Mouse (Mus musculus): ENCODE results near the gene Bik. TPM values are rescaled to one million over a fixed set of nuclear protein-coding genes. Genes with fewer than 3 reads are reported as not detected.

The Bik gene
- polyA plus RNA-seq (2016; fragmentation: Nextera tagmentation; extraction: Ambion mirVana): 2.9 and 3.1 TPM in 2 replicates

GRCm38 (mm10) chr15:83526424-83527091 lies at the start of gene Bik:
Gene Bik (plus strand): TSS chr15:83526862.
- H3K27ac ChIP-seq (replicated peaks): peak within 1 kb of the TSS; percentile 70
- peak within 1 kb of the TSS; percentile 63 for H3K4me3 ChIP-seq
- peaks cover 54% of the 10 kb centered on the region for H3K4me1 ChIP-seq
- under 1% methylated on average over 45 of the region's 45 CpGs for WGBS
- H3K27me3 ChIP-seq (ENCODE audit: low read depth, poor library complexity, severe bottlenecking): peaks cover 65% of the 10 kb centered on the region
- H3K36me3 ChIP-seq: no peaks in the 10 kb centered on the region
- peak; percentile 74 for DNase-seq (ENCODE audit: low spot score)
- H3K9me3 ChIP-seq (replicated peaks): no peaks in the 10 kb centered on the region

- Histone ChIP-seq H3K4me3 (no peak overlapping the region), H3K9me3 (replicated peaks) (no peaks in the 10 kb centered on the region), H3K27me3 (ENCODE audit: low read depth, poor library complexity, severe bottlenecking) (no peaks in the 10 kb centered on the region), H3K36me3 (no peaks in the 10 kb centered on the region), H3K27ac (replicated peaks) (no peak overlapping the region), H3K4me1 (peaks cover 15% of the 10 kb centered on the region)
- WGBS: 77% methylated on average over 3 of the region's 3 CpGs
- DNase-seq (ENCODE audit: low spot score): no peak
Measured at GRCm38 (mm10) chr15:83478096-83478495, 48.6 kb upstream of the Bik start.

- Histone ChIP-seq H3K27me3 (ENCODE audit: low read depth, poor library complexity, severe bottlenecking) (no peaks in the 10 kb centered on the region), H3K36me3 (peaks cover 9% of the 10 kb centered on the region), H3K4me3 (no peak overlapping the region), H3K4me1 (peaks cover 14% of the 10 kb centered on the region), H3K27ac (replicated peaks) (no peak overlapping the region), H3K9me3 (replicated peaks) (no peaks in the 10 kb centered on the region)
- no peak for DNase-seq (ENCODE audit: low spot score)
- 92% methylated on average over 4 of the region's 4 CpGs for WGBS
Measured at GRCm38 (mm10) chr15:83479818-83480217, 46.8 kb upstream of the Bik start.

- Histone ChIP-seq H3K4me3 (no peak overlapping the region), H3K4me1 (peaks cover 13% of the 10 kb centered on the region), H3K9me3 (replicated peaks) (no peaks in the 10 kb centered on the region), H3K27me3 (ENCODE audit: low read depth, poor library complexity, severe bottlenecking) (no peaks in the 10 kb centered on the region), H3K36me3 (peaks cover 20% of the 10 kb centered on the region), H3K27ac (replicated peaks) (no peak overlapping the region)
- DNase-seq (ENCODE audit: low spot score): no peak
- WGBS: 80% methylated on average over 10 of the region's 10 CpGs
Measured at GRCm38 (mm10) chr15:83481236-83481780, 45.4 kb upstream of the Bik start.

GRCm38 (mm10) chr15:83482645-83483224 lies 43.9 kb upstream of the Bik start:
- Histone ChIP-seq H3K4me3 (no peak overlapping the region), H3K27me3 (ENCODE audit: low read depth, poor library complexity, severe bottlenecking) (no peaks in the 10 kb centered on the region), H3K4me1 (peaks cover 13% of the 10 kb centered on the region), H3K27ac (replicated peaks) (no peak overlapping the region), H3K36me3 (peaks cover 34% of the 10 kb centered on the region), H3K9me3 (replicated peaks) (no peaks in the 10 kb centered on the region)
- 79% methylated on average over 8 of the region's 8 CpGs for WGBS
- DNase-seq (ENCODE audit: low spot score): no peak

- Histone ChIP-seq H3K4me3 (no peak overlapping the region), H3K4me1 (peaks cover 13% of the 10 kb centered on the region), H3K9me3 (replicated peaks) (no peaks in the 10 kb centered on the region), H3K27ac (replicated peaks) (no peak overlapping the region), H3K36me3 (peaks cover 40% of the 10 kb centered on the region), H3K27me3 (ENCODE audit: low read depth, poor library complexity, severe bottlenecking) (no peaks in the 10 kb centered on the region)
- 47% methylated on average over 2 of the region's 2 CpGs for WGBS
- DNase-seq (ENCODE audit: low spot score): no peak
Measured at GRCm38 (mm10) chr15:83483482-83483881, 43.2 kb upstream of the Bik start.

- DNase-seq (ENCODE audit: low spot score): no peak
- H3K27me3 ChIP-seq (ENCODE audit: low read depth, poor library complexity, severe bottlenecking): no peaks in the 10 kb centered on the region
- no peaks in the 10 kb centered on the region for H3K9me3 ChIP-seq (replicated peaks)
- H3K36me3 ChIP-seq: peaks cover 47% of the 10 kb centered on the region
- WGBS: 91% methylated on average over 10 of the region's 10 CpGs
- no peak overlapping the region for H3K4me3 ChIP-seq
- H3K27ac ChIP-seq (replicated peaks): no peak overlapping the region
- peaks cover 8% of the 10 kb centered on the region for H3K4me1 ChIP-seq
Measured at GRCm38 (mm10) chr15:83484311-83484710, 42.4 kb upstream of the Bik start.

- H3K27me3 ChIP-seq (ENCODE audit: low read depth, poor library complexity, severe bottlenecking): no peaks in the 10 kb centered on the region
- DNase-seq (ENCODE audit: low spot score): no peak
- no peak overlapping the region for H3K4me3 ChIP-seq
- peaks cover 76% of the 10 kb centered on the region for H3K36me3 ChIP-seq
- no peaks in the 10 kb centered on the region for H3K9me3 ChIP-seq (replicated peaks)
- no peak overlapping the region for H3K27ac ChIP-seq (replicated peaks)
- H3K4me1 ChIP-seq: no peaks in the 10 kb centered on the region
- WGBS: 80% methylated on average over 9 of the region's 9 CpGs
Measured at GRCm38 (mm10) chr15:83487477-83488115, 39.1 kb upstream of the Bik start.

- Histone ChIP-seq H3K27me3 (ENCODE audit: low read depth, poor library complexity, severe bottlenecking) (no peaks in the 10 kb centered on the region), H3K9me3 (replicated peaks) (no peaks in the 10 kb centered on the region), H3K36me3 (peaks cover 86% of the 10 kb centered on the region), H3K4me1 (no peaks in the 10 kb centered on the region), H3K27ac (replicated peaks) (no peak overlapping the region), H3K4me3 (no peak overlapping the region)
- no peak for DNase-seq (ENCODE audit: low spot score)
- 95% methylated on average over 20 of the region's 20 CpGs for WGBS
Measured at GRCm38 (mm10) chr15:83489471-83489870, 37.2 kb upstream of the Bik start.

GRCm38 (mm10) chr15:83491891-83492290 lies 34.8 kb upstream of the Bik start:
- H3K4me1 ChIP-seq: no peaks in the 10 kb centered on the region
- H3K27ac ChIP-seq (replicated peaks): no peak overlapping the region
- WGBS: 91% methylated on average over 5 of the region's 5 CpGs
- no peak for DNase-seq (ENCODE audit: low spot score)
- H3K27me3 ChIP-seq (ENCODE audit: low read depth, poor library complexity, severe bottlenecking): no peaks in the 10 kb centered on the region
- peaks cover 91% of the 10 kb centered on the region for H3K36me3 ChIP-seq
- no peak overlapping the region for H3K4me3 ChIP-seq
- no peaks in the 10 kb centered on the region for H3K9me3 ChIP-seq (replicated peaks)

GRCm38 (mm10) chr15:83493856-83494571 lies 32.6 kb upstream of the Bik start:
- no peaks in the 10 kb centered on the region for H3K4me1 ChIP-seq
- H3K36me3 ChIP-seq: peaks cover 94% of the 10 kb centered on the region
- 91% methylated on average over 7 of the region's 7 CpGs for WGBS
- DNase-seq (ENCODE audit: low spot score): no peak
- H3K4me3 ChIP-seq: no peak overlapping the region
- no peaks in the 10 kb centered on the region for H3K9me3 ChIP-seq (replicated peaks)
- H3K27ac ChIP-seq (replicated peaks): no peak overlapping the region
- no peaks in the 10 kb centered on the region for H3K27me3 ChIP-seq (ENCODE audit: low read depth, poor library complexity, severe bottlenecking)

- H3K27ac ChIP-seq (replicated peaks): no peak overlapping the region
- H3K36me3 ChIP-seq: peaks cover 94% of the 10 kb centered on the region
- no peaks in the 10 kb centered on the region for H3K27me3 ChIP-seq (ENCODE audit: low read depth, poor library complexity, severe bottlenecking)
- DNase-seq (ENCODE audit: low spot score): no peak
- H3K4me1 ChIP-seq: no peaks in the 10 kb centered on the region
- H3K9me3 ChIP-seq (replicated peaks): no peaks in the 10 kb centered on the region
- WGBS: 88% methylated on average over 6 of the region's 6 CpGs
- H3K4me3 ChIP-seq: no peak overlapping the region
Measured at GRCm38 (mm10) chr15:83494572-83494920, 32.1 kb upstream of the Bik start.
